11 mouse cellular contexts compared by ENCODE assay signal in the genomic region with DNA sequence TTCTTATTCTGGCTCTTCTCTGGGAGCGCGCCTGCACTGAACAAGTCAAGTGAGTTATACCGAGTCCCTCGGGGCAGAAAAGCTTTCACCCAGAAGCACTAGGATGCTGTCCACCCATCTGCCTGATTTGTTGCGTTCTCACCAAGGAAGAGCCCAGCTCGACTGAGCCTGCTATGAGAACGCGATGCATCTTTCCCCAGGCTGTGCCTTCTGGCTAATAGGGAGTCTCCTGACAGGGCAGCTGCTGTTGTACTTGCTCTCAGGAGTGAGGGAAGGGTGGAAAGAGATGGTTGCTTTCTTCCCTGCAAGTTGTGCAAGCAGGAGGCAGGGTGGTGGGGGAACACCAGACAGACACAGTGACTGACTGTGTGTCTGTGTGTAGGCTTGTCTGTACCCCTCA. TPM values are rescaled to one million over a fixed set of nuclear protein-coding genes. Genes with fewer than 3 reads are reported as not detected.
DNase-seq lines count a peak whose midpoint lies in the region; ATAC-seq and TF ChIP-seq lines count a peak whose summit lies in the region.
"Had no signal": no experiment of that assay in that cellular context is flagged by ENCODE, and none has a peak within 500 bp of the region (broad histone marks: within the 10 kb centered on the region; RNA-seq: fewer than 3 reads in every experiment).

No protein-coding gene starts in this region.

- no peaks in the 10 kb centered on the region for H3K9me3 ChIP-seq in intestine, embryonic 14.5 days (ENCODE audit: control insufficient read depth, low read length)
- no peaks in the 10 kb centered on the region for H3K9me3 ChIP-seq in intestine, postnatal 0 days (ENCODE audit: control insufficient read depth)
- H3K9me3 ChIP-seq in forebrain, embryonic 10.5 days: no peaks in the 10 kb centered on the region
- H3K9me3 ChIP-seq in intestine, embryonic 16.5 days (ENCODE audit: control insufficient read depth, low read length): no peaks in the 10 kb centered on the region
- H3K9me3 ChIP-seq: midbrain, embryonic 10.5 days had no signal

- H3K4me3 ChIP-seq in intestine, embryonic 14.5 days (ENCODE audit: low read depth, low read length): no peak overlapping the region
- no peak overlapping the region for H3K4me3 ChIP-seq in intestine, postnatal 0 days (ENCODE audit: low read depth, low read length)
- no peak overlapping the region for H3K4me3 ChIP-seq in forebrain, embryonic 10.5 days
- no peak overlapping the region for H3K4me3 ChIP-seq in intestine, embryonic 16.5 days (ENCODE audit: low read length)
- H3K4me3 ChIP-seq: midbrain, embryonic 10.5 days had no signal

- WGBS in intestine, embryonic 14.5 days: 76% methylated on average over 8 of the region's 8 CpGs
- 70% methylated on average over 8 of the region's 8 CpGs for WGBS in intestine, postnatal 0 days
- WGBS in forebrain, embryonic 10.5 days: 90% methylated on average over 8 of the region's 8 CpGs
- WGBS in intestine, embryonic 16.5 days: 67% methylated on average over 8 of the region's 8 CpGs

- H3K36me3 ChIP-seq in intestine, embryonic 14.5 days (ENCODE audit: control insufficient read depth, insufficient read depth, low read length): 0 out of 2 replicates have a peak, but pooled peaks cover 4% of the 10 kb centered on the region
- no peaks in the 10 kb centered on the region for H3K36me3 ChIP-seq in intestine, postnatal 0 days (ENCODE audit: control insufficient read depth, insufficient read depth)
- peaks cover 12% of the 10 kb centered on the region for H3K36me3 ChIP-seq in forebrain, embryonic 10.5 days (replicated peaks)
- H3K36me3 ChIP-seq in intestine, embryonic 16.5 days (ENCODE audit: control insufficient read depth, insufficient read depth, low read length): no peaks in the 10 kb centered on the region

- 0 out of 2 replicates have a peak overlapping the region, but pooled peaks have one; percentile 9 for H3K27ac ChIP-seq in intestine, embryonic 14.5 days (ENCODE audit: low read depth)
- H3K27ac ChIP-seq in intestine, postnatal 0 days (ENCODE audit: low read depth, low read length): no peak overlapping the region
- H3K27ac ChIP-seq in forebrain, embryonic 10.5 days: peak overlapping the region; percentile 17; the same call in 1 of the 2 replicates
- H3K27ac ChIP-seq in intestine, embryonic 16.5 days (ENCODE audit: low read length): no peak overlapping the region
- H3K27ac ChIP-seq: midbrain, embryonic 10.5 days had no signal

- H3K4me1 ChIP-seq in intestine, embryonic 14.5 days (replicated peaks; ENCODE audit: control insufficient read depth, insufficient read depth, low read length): peaks cover 9% of the 10 kb centered on the region; the same call in 1 of the 2 replicates
- no peaks in the 10 kb centered on the region for H3K4me1 ChIP-seq in intestine, postnatal 0 days (replicated peaks; ENCODE audit: control insufficient read depth, insufficient read depth, low read length)
- peaks cover 56% of the 10 kb centered on the region for H3K4me1 ChIP-seq in forebrain, embryonic 10.5 days
- peaks cover 3% of the 10 kb centered on the region for H3K4me1 ChIP-seq in intestine, embryonic 16.5 days (ENCODE audit: control insufficient read depth, insufficient read depth, low read length)

- peak; percentile 33; the same call in 1 of the 2 replicates for ATAC-seq in intestine, embryonic 14.5 days (replicated peaks; ENCODE audit: low FRiP score, low TSS enrichment, low read depth)
- no peak for ATAC-seq in intestine, postnatal 0 days
- 0 out of 2 replicates have a peak, but pooled peaks have one; percentile 5 for ATAC-seq in intestine, embryonic 16.5 days
- ATAC-seq: CD4-positive, CD25-positive, alpha-beta regulatory T cell, adult 4 months had no signal

- no peak for DNase-seq in intestine, embryonic 14.5 days (ENCODE audit: low spot score)
- DNase-seq in brain, adult 2 months (ENCODE audit: low read depth, low spot score): peak; percentile 55
- DNase-seq in forebrain, embryonic 10.5 days (ENCODE audit: extremely low spot score, low spot score): no peak
- no peak for DNase-seq in kidney, adult 9 months
- no peak for DNase-seq in cerebellum, adult 18-20 months
- DNase-seq: gastrocnemius, postnatal 36 days; right cerebral cortex, postnatal 4 days had no signal

- no peak overlapping the region for H3K9ac ChIP-seq in intestine, embryonic 14.5 days (ENCODE audit: low read length)
- no peak overlapping the region for H3K9ac ChIP-seq in intestine, postnatal 0 days (ENCODE audit: low read depth, low read length)
- H3K9ac ChIP-seq in intestine, embryonic 16.5 days (ENCODE audit: low read depth, low read length): no peak overlapping the region

- no peak for TF ChIP-seq CTCF in intestine, postnatal 0 days (IDR thresholded peaks at IDR 0.05; ENCODE audit: low read depth)

- H3K27me3 ChIP-seq in intestine, embryonic 14.5 days (replicated peaks; ENCODE audit: control insufficient read depth, insufficient read depth, low read length): no peaks in the 10 kb centered on the region
- H3K27me3 ChIP-seq in intestine, postnatal 0 days (replicated peaks; ENCODE audit: control insufficient read depth, insufficient read depth, low read length): no peaks in the 10 kb centered on the region
- H3K27me3 ChIP-seq in forebrain, embryonic 10.5 days (ENCODE audit: poor library complexity, severe bottlenecking): no peaks in the 10 kb centered on the region
- no peaks in the 10 kb centered on the region for H3K27me3 ChIP-seq in intestine, embryonic 16.5 days (replicated peaks; ENCODE audit: control insufficient read depth, insufficient read depth, low read length)

- H3K4me2 ChIP-seq in intestine, embryonic 14.5 days (ENCODE audit: low read length): no peak overlapping the region
- H3K4me2 ChIP-seq in intestine, postnatal 0 days (replicated peaks; ENCODE audit: low read depth): no peak overlapping the region
- no peak overlapping the region for H3K4me2 ChIP-seq in intestine, embryonic 16.5 days (ENCODE audit: low read depth, low read length)

RNA-seq across cellular contexts. Expression of a gene that starts 37.5 kb away (rescaled TPM):
- polyA plus RNA-seq in intestine, embryonic 14.5 days (2014; fragmentation: Nextera tagmentation; extraction: Ambion mirVana): 45.6 and 54.7 TPM in 2 replicates
- polyA plus RNA-seq in intestine, postnatal 0 days (2015; fragmentation: Nextera tagmentation; extraction: Ambion mirVana): 8.0 and 8.2 TPM in 2 replicates
- polyA plus RNA-seq in forebrain, embryonic 10.5 days (2016; fragmentation: Nextera tagmentation; extraction: Ambion mirVana): 41.6 and 48.8 TPM in 2 replicates
- polyA plus RNA-seq in intestine, embryonic 16.5 days (2015; fragmentation: Nextera tagmentation; extraction: Ambion mirVana): 17.4 and 20.2 TPM in 2 replicates
- polyA plus RNA-seq: CD4-positive, CD25-positive, alpha-beta regulatory T cell, adult 4 months had no signal

Comparison
In these comparisons a context has a peak if more than half of its experiments do, and no peak if none do; other contexts are left out.
1. H3K27ac ChIP-seq: peak in intestine, embryonic 14.5 days (single experiment) and forebrain, embryonic 10.5 days (single experiment); none in intestine, postnatal 0 days (single experiment) and intestine, embryonic 16.5 days (single experiment).